Mouse (Mus musculus) forebrain, embryonic 15.5 days (tissue): ENCODE data around the gene Col4a1. TPM values are rescaled to one million over a fixed set of nuclear protein-coding genes. Genes with fewer than 3 reads are reported as not detected.

Experiments used
- ATAC-seq: fragments of 200-750 bp; cut with Nextera tagmentation; replicated peaks from 2 replicates; pipeline ENCODE4 v1.8.0; 2017; ENCODE audit warnings: mild to moderate bottlenecking, moderate TSS enrichment, moderate library complexity
- H3K27ac ChIP-seq: fragments of 300-500 bp; sonication (generic); replicated peaks from 2 replicates; pipeline ENCODE4 v1.5.1; 2015; ENCODE audit warnings: mild to moderate bottlenecking, inconsistent platforms
- H3K27me3 ChIP-seq: fragments of 300-500 bp; sonication (generic); 2 replicates; pipeline ENCODE4 v1.6.1; 2015; ENCODE audit warnings: inconsistent platforms
- H3K36me3 ChIP-seq: fragments of 300-500 bp; sonication (generic); 2 replicates; pipeline ENCODE4 v1.6.1; 2015; ENCODE audit warnings: mild to moderate bottlenecking, inconsistent platforms
- H3K4me1 ChIP-seq: fragments of 300-500 bp; sonication (generic); 2 replicates; pipeline ENCODE4 v1.6.1; 2015; ENCODE audit warnings: inconsistent platforms
- H3K4me2 ChIP-seq: fragments of 300-500 bp; sonication (generic); replicated peaks from 2 replicates; pipeline ENCODE4 v1.6.1; 2015; ENCODE audit warnings: mild to moderate bottlenecking, inconsistent platforms
- H3K4me3 ChIP-seq: fragments of 300-500 bp; sonication (generic); 2 replicates; pipeline ENCODE4 v1.5.1; 2015; ENCODE audit warnings: mild to moderate bottlenecking, inconsistent platforms
- H3K9ac ChIP-seq: fragments of 300-500 bp; sonication (generic); replicated peaks from 2 replicates; pipeline ENCODE4 v1.6.1; 2015; ENCODE audit warnings: mild to moderate bottlenecking, inconsistent platforms
- H3K9me3 ChIP-seq: fragments of 300-500 bp; sonication (generic); 2 replicates; pipeline ENCODE4 v1.6.1; 2016; ENCODE audit warnings: inconsistent platforms
- WGBS: fragments of 180-500 bp; shearing (Covaris S2); methylation state at CpG from one replicate; pipeline ENCODE4 v1.1.7; 2015; ENCODE audit warnings: mixed read lengths; 5-methylcytosine and 5-hydroxymethylcytosine counted together
- polyA plus RNA-seq: library from polyadenylated mRNA; unstranded; fragments of >200 nt; fragmentation: Nextera tagmentation; extraction: Ambion mirVana; gene quantifications from 2 replicates; pipeline ENCODE4 v1.2.1, GENCODE M21; 2015

The Col4a1 gene
- polyA plus RNA-seq, 1 experiment from 2014 or later, result 61.4 TPM

- H3K9me3 ChIP-seq, result no peaks in the 10 kb centered on the region
- H3K36me3 ChIP-seq, result no peaks in the 10 kb centered on the region
- H3K4me1 ChIP-seq, result no peaks in the 10 kb centered on the region
- no peak overlapping the region for H3K4me3 ChIP-seq
- 91% methylated on average over 9 of the region's 9 CpGs for WGBS
- no peak overlapping the region for H3K27ac ChIP-seq
- ATAC-seq, result no peak
- no peak overlapping the region for H3K4me2 ChIP-seq
- no peak overlapping the region for H3K9ac ChIP-seq
- H3K27me3 ChIP-seq, result no peaks in the 10 kb centered on the region
Measured at GRCm38 (mm10) chr8:11149201-11149810, 163.3 kb downstream of the Col4a1 start.

- WGBS, result 91% methylated on average over 8 of the region's 8 CpGs
- Histone ChIP-seq H3K9me3 (no peaks in the 10 kb centered on the region), H3K4me2 (no peak overlapping the region), H3K4me1 (no peaks in the 10 kb centered on the region), H3K9ac (no peak overlapping the region), H3K27me3 (no peaks in the 10 kb centered on the region), H3K4me3 (no peak overlapping the region), H3K27ac (no peak overlapping the region), H3K36me3 (no peaks in the 10 kb centered on the region)
- no peak for ATAC-seq
Measured at GRCm38 (mm10) chr8:11148797-11149196, 163.8 kb downstream of the Col4a1 start.

Other genes starting within 250 kb of the Col4a1 start
- gene Col4a2, start within 50 bp of the Col4a1 start, polyA plus RNA-seq, result 28.7 and 32.4 TPM in 2 replicates
- 0.91 and 1.2 TPM in 2 replicates for gene Rab20, start 165.9 kb upstream of the Col4a1 start, polyA plus RNA-seq
- 161 and 166 TPM in 2 replicates for gene Naxd, start 184.7 kb upstream of the Col4a1 start, polyA plus RNA-seq
- gene Cars2, start 238.0 kb upstream of the Col4a1 start, polyA plus RNA-seq, result 27.9 and 30.2 TPM in 2 replicates
- gene Ing1, start 242.7 kb upstream of the Col4a1 start, polyA plus RNA-seq, result 55.5 and 56.2 TPM in 2 replicates